In genomic region chr2:3659300-3659910, GRCm38 (mm10) we compare ENCODE assay signal across 11 mouse cellular contexts.
DNase-seq lines count a peak whose midpoint lies in the region.
"Had no signal": no experiment of that assay in that cellular context is flagged by ENCODE, and none has a peak within 500 bp of the region (broad histone marks: within the 10 kb centered on the region; RNA-seq: fewer than 3 reads in every experiment).

No protein-coding gene starts in this region.

- DNase-seq in lung, adult 18-20 months = peak; percentile 20 to 39
- DNase-seq in lung, postnatal 14 days = no peak
- DNase-seq in 3134 (ENCODE audit: extremely low read depth, insufficient read length, low spot score) (peak; percentile 23), 3T3-L1 (ENCODE audit: low read depth, low spot score) (peak; percentile 55)
- peak; percentile 20 for DNase-seq in c-Kit-positive CD71-negative TER-119-negative erythroid progenitor cells, embryonic 14.5 days (ENCODE audit: low read depth)
- no peak for DNase-seq in right cerebral cortex, postnatal 36 days (ENCODE audit: low spot score in 2 of 2)
- no peak for DNase-seq in right cerebral cortex, postnatal 25 days
- DNase-seq: adrenal gland, postnatal 25 days; cerebellum, adult 8-10 months; gastrocnemius, adult 2 months; kidney, adult 2 months had no signal

Comparison
In these comparisons a context has a peak if more than half of its experiments do, and no peak if none do; other contexts are left out.
1. DNase-seq: peak in lung, adult 18-20 months (2 of 2), 3134 (single experiment), 3T3-L1 (single experiment) and c-Kit-positive CD71-negative TER-119-negative erythroid progenitor cells, embryonic 14.5 days (single experiment); none in lung, postnatal 14 days (single experiment), right cerebral cortex, postnatal 36 days (0 of 2) and right cerebral cortex, postnatal 25 days (single experiment).